In the genomic region with DNA sequence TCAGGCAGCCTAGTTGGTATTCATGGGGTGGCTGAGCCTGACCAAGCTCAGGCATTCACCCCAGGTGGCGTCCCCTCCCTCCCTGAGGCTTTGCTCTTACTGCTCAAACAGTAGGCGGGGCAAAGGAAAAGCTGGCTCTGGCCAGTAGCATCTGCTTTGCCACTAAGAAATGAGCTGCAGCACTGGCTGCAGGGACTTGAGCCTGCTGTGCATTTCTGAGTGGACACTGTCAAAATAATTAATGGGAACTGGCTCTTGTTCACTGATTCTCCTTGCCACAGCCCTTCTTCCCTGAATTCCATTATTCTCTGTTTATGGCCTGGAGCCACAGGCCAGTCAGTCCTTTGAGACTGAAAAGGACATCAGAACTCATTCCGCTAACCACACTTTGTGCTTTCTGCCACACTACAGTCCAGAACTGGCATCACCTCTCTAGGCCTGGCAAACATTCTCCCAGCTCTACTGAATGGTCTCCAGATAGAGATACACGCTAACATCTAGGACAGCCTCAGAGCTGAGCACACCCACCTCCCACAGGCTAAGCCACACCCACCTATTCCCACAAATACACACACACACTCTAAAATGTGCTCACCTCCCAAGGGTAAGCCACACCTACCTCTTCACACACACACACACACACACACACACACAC, we compare ENCODE assay signal across 15 mouse cellular contexts. TPM values are rescaled to one million over a fixed set of nuclear protein-coding genes. Genes with fewer than 3 reads are reported as not detected.
A peak's percentile ranks its signal among the peaks of the same experiment; 100 is the strongest.
DNase-seq lines count a peak whose midpoint lies in the region; ATAC-seq lines count a peak whose summit lies in the region.
"Had no signal": no experiment of that assay in that cellular context is flagged by ENCODE, and none has a peak within 500 bp of the region (broad histone marks: within the 10 kb centered on the region; RNA-seq: fewer than 3 reads in every experiment).

No protein-coding gene starts in this region.

- H3K9me3 ChIP-seq in kidney, embryonic 16.5 days (ENCODE audit: low read length), result no peaks in the 10 kb centered on the region
- H3K9me3 ChIP-seq: embryonic facial prominence, embryonic 13.5 days; forebrain, embryonic 12.5 days; heart, embryonic 12.5 days; liver, embryonic 12.5 days had no signal

- H3K9ac ChIP-seq in kidney, embryonic 16.5 days (replicated peaks; ENCODE audit: low read length), result no peak overlapping the region
- H3K9ac ChIP-seq: embryonic facial prominence, embryonic 13.5 days; forebrain, embryonic 12.5 days; heart, embryonic 12.5 days; liver, embryonic 12.5 days had no signal

- DNase-seq in kidney, adult 9 months, result peak; percentile 26
- DNase-seq in R1 (ENCODE audit: low read depth, low spot score), result peak; percentile 55
- DNase-seq in embryo, embryonic 10.5 days (ENCODE audit: low spot score), result peak; percentile 30
- DNase-seq in kidney, postnatal 25 days, result peak; percentile 11 to 41
- no peak for DNase-seq in adrenal gland, postnatal 25 days
- no peak for DNase-seq in frontal cortex, adult 2 months (ENCODE audit: extremely low spot score in 1 of 2, low spot score in 1 of 2)
- DNase-seq: lung, postnatal 14 days; spleen, adult 18-20 months had no signal

- H3K4me2 ChIP-seq in kidney, embryonic 16.5 days (replicated peaks; ENCODE audit: low read depth, low read length), result no peak overlapping the region
- H3K4me2 ChIP-seq: embryonic facial prominence, embryonic 13.5 days; forebrain, embryonic 12.5 days; heart, embryonic 12.5 days; liver, embryonic 12.5 days had no signal

- H3K27ac ChIP-seq in kidney, embryonic 16.5 days (ENCODE audit: low read length), result no peak overlapping the region
- H3K27ac ChIP-seq: embryonic facial prominence, embryonic 13.5 days; forebrain, embryonic 12.5 days; liver, embryonic 12.5 days had no signal

- no peaks in the 10 kb centered on the region for H3K36me3 ChIP-seq in kidney, embryonic 16.5 days (ENCODE audit: insufficient read depth, low read length)
- H3K36me3 ChIP-seq: embryonic facial prominence, embryonic 13.5 days; forebrain, embryonic 12.5 days; heart, embryonic 12.5 days; liver, embryonic 12.5 days had no signal

- 54% methylated on average over 4 of the region's 4 CpGs for WGBS in kidney, embryonic 16.5 days

- no peaks in the 10 kb centered on the region for H3K27me3 ChIP-seq in kidney, embryonic 16.5 days (ENCODE audit: insufficient read depth, low read length)
- H3K27me3 ChIP-seq: embryonic facial prominence, embryonic 13.5 days; forebrain, embryonic 12.5 days; liver, embryonic 12.5 days had no signal

- no peak overlapping the region for H3K4me3 ChIP-seq in kidney, embryonic 16.5 days (ENCODE audit: low read length)
- H3K4me3 ChIP-seq: embryonic facial prominence, embryonic 13.5 days; forebrain, embryonic 12.5 days; heart, embryonic 12.5 days; liver, embryonic 12.5 days had no signal

- no peaks in the 10 kb centered on the region for H3K4me1 ChIP-seq in kidney, embryonic 16.5 days (ENCODE audit: insufficient read depth, low read length)
- H3K4me1 ChIP-seq: embryonic facial prominence, embryonic 13.5 days; heart, embryonic 12.5 days; liver, embryonic 12.5 days had no signal

- no peak for ATAC-seq in kidney, embryonic 16.5 days (ENCODE audit: low FRiP score, low TSS enrichment)
- ATAC-seq: liver, embryonic 12.5 days had no signal

RNA-seq across cellular contexts. Expression of gene Rph3a, which starts 53.2 kb away (rescaled TPM):
- 0.05 and 0.08 TPM in 2 replicates for polyA plus RNA-seq in kidney, embryonic 16.5 days (2015; fragmentation: Nextera tagmentation; extraction: Ambion mirVana)
- total RNA-seq in adrenal gland, postnatal 25 days (2021), result 2.5 and 4.5 TPM in 2 replicates
- polyA plus RNA-seq in frontal cortex, adult 2 months (2012; rRNA removed), result 188 and 208 TPM in 2 replicates
- total RNA-seq: hematopoietic stem cell, adult 5-6 weeks; monocyte, adult 5-6 weeks had no signal
- polyA plus RNA-seq: heart, embryonic 12.5 days; liver, embryonic 12.5 days had no signal

Comparison
In these comparisons a context has a peak if more than half of its experiments do, and no peak if none do; other contexts are left out.
1. DNase-seq: peak in kidney, adult 9 months (single experiment), R1 (single experiment), embryo, embryonic 10.5 days (single experiment) and kidney, postnatal 25 days (2 of 2); none in adrenal gland, postnatal 25 days (single experiment) and frontal cortex, adult 2 months (0 of 2).
2. RNA of gene Rph3a, which starts 53.2 kb away (polyA plus RNA-seq): 188 to 208 TPM in frontal cortex, adult 2 months; 0.05 to 0.08 TPM in kidney, embryonic 16.5 days; every median in the first group is over 100 times any median in the second.